Mouse (Mus musculus): ENCODE measurements around the gene Naip1. TPM values are rescaled to one million over a fixed set of nuclear protein-coding genes. Genes with fewer than 3 reads are reported as not detected.
"Not testable (repeated sequence)": the region's sequence is repeated elsewhere in the genome, so short reads cannot be mapped to it uniquely, and the experiment has no call there.

Naip1 gene
- total and polyA plus RNA-seq, 3 experiments: 0.05 to 0.09 TPM; not detected in 1

DNA sequence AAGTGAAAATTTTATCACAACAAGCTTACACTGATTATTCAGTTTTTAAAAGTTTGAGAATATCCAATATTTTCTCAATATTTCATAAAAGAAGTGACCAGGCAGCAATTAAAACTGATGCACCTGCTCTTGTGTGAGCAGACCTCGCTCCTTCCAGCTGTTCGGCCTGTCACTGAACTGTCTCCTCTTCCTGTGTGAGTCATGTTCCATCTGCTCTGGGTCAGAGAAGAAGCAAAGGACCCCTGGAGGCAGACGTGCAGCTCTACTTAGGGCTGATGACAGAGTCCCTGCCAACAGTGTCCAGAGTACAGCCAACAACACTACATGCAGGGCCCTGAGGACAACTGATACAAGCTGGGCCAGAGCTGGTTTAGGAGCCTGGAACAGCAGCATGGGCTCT, 12.6 kb downstream of the Naip1 start:
- intact Hi-C loops (cut with DNase I): no loop called here
- H3K79me2 ChIP-seq (replicated peaks; ENCODE audit: control insufficient read depth, insufficient read depth, low read length): no peaks in the 10 kb centered on the region
- H3K4me3 ChIP-seq: no peak overlapping the region
- WGBS: 19% methylated on average over 3 of the region's 3 CpGs
- TF ChIP-seq EP300 (IDR thresholded peaks at IDR 0.05; ENCODE audit: insufficient read depth, low read depth, low read length): no peak
- DNase-seq: no peak
- no peaks in the 10 kb centered on the region for H3K4me1 ChIP-seq (ENCODE audit: control insufficient read depth, insufficient read depth, low read length)
- no peaks in the 10 kb centered on the region for H3K36me3 ChIP-seq (ENCODE audit: control insufficient read depth, insufficient read depth, low read length)
- H3K9ac ChIP-seq (ENCODE audit: low read depth, low read length): no peak overlapping the region
- no peaks in the 10 kb centered on the region for H3K27me3 ChIP-seq (ENCODE audit: control insufficient read depth, insufficient read depth, low read length)
- no peak overlapping the region for H3K27ac ChIP-seq

DNA sequence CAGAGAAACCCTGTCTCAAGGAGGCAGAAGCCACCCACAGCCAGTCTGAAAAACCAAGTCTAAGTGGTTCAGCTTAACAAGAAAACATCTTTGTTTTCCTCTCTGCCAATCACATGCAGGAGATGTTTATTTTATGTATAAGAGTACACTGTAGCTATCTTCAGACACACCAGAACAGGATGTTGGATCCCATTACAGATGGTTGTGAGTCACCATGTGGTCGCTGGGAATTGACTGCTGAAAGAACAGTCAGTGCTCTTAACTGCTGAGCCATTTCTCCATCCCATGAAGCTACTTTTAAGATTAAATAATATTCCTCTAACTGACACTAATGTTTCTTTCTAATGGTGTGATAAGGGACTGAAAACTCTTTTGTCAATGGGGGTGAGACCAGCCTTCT, 14.0 kb downstream of the Naip1 start:
- Histone ChIP-seq H3K27ac (no peak overlapping the region), H3K36me3 (ENCODE audit: control insufficient read depth, insufficient read depth, low read length) (no peaks in the 10 kb centered on the region), H3K9ac (ENCODE audit: low read depth, low read length) (no peak overlapping the region), H3K27me3 (ENCODE audit: control insufficient read depth, insufficient read depth, low read length) (no peaks in the 10 kb centered on the region), H3K79me2 (replicated peaks; ENCODE audit: control insufficient read depth, insufficient read depth, low read length) (no peaks in the 10 kb centered on the region), H3K4me3 (no peak overlapping the region), H3K4me1 (ENCODE audit: control insufficient read depth, insufficient read depth, low read length) (no peaks in the 10 kb centered on the region)
- WGBS: 12% methylated on average over 1 of the region's 1 CpGs
- DNase-seq: no peak
- intact Hi-C loops (cut with DNase I): no loop called here
- no peak for TF ChIP-seq EP300 (IDR thresholded peaks at IDR 0.05; ENCODE audit: insufficient read depth, low read depth, low read length)
- no peak for TF ChIP-seq POLR2A (IDR thresholded peaks at IDR 0.05; ENCODE audit: insufficient read depth, low read depth, low read length)
- no peak for TF ChIP-seq CTCF (IDR thresholded peaks at IDR 0.05)

DNA sequence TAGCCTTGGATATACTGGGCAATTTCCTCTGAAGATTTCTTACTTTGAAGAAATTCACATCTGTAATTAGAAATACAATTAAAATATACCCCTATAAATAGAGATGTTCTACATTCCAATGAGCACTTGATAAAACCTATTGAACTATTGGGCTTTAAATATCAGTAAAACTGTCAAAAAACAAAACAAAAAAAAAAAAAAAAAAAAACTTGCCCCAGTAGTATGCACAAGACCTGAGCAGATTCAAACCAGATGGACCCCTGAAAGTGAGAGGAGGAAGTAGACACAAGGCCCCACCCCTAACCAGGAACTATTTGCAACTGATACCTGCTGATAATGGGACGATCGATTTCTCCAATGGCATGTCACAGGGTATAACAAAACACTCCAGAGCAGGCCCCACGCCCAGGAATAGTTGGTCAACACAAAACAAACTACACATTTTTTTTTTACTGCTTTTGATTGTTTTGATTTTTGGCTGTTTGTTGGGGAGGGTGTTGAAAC, 15.3 kb downstream of the Naip1 start:
- no peaks in the 10 kb centered on the region for H3K27me3 ChIP-seq (ENCODE audit: control insufficient read depth, insufficient read depth, low read length)
- H3K36me3 ChIP-seq (ENCODE audit: control insufficient read depth, insufficient read depth, low read length): no peaks in the 10 kb centered on the region
- no peaks in the 10 kb centered on the region for H3K79me2 ChIP-seq (replicated peaks; ENCODE audit: control insufficient read depth, insufficient read depth, low read length)
- H3K4me1 ChIP-seq (ENCODE audit: control insufficient read depth, insufficient read depth, low read length): no peaks in the 10 kb centered on the region
- H3K9ac ChIP-seq (ENCODE audit: low read depth, low read length): no peak overlapping the region
- TF ChIP-seq POLR2A (IDR thresholded peaks at IDR 0.05; ENCODE audit: insufficient read depth, low read depth, low read length) (no peak), EP300 (IDR thresholded peaks at IDR 0.05; ENCODE audit: insufficient read depth, low read depth, low read length) (no peak)
- intact Hi-C loops (cut with DNase I): no loop called here
- no peak for DNase-seq
- WGBS: 51% methylated on average over 3 of the region's 3 CpGs
- H3K4me3 ChIP-seq: no peak overlapping the region
- H3K27ac ChIP-seq: no peak overlapping the region

DNA sequence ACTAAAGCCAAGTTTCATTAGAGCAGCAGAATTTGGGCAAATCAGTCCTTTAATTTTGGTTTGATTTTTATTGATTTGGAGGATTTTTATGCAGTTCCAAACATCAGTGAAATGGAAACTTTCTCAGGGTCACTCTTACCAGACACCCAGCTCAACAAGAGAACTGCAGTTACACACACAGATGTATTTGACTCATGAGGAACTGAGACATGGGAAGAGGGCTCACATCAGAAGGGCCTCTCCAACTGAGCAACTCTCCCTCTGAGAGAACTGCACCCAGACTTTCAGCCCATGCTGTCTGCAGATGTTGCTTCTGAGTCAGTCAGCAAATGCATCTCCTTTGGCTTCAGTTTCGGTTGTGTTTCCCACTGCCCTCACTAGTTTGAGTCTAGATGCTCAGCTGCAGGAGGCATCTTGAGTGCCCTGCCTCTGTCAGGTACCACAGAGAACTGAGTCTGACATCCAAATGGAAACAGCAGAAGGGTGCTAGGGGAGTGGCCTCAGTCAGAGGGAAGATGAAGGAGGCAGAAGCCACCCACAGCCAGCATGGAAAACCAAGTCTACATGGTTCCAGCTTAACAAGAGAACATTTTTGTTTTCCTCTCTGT, 16.0 kb downstream of the Naip1 start:
- H3K27ac ChIP-seq; H3K36me3 ChIP-seq (ENCODE audit: control insufficient read depth, insufficient read depth, low read length); H3K27me3 ChIP-seq (ENCODE audit: control insufficient read depth, insufficient read depth, low read length); H3K4me3 ChIP-seq; H3K4me1 ChIP-seq (ENCODE audit: control insufficient read depth, insufficient read depth, low read length); H3K9ac ChIP-seq (ENCODE audit: low read depth, low read length); H3K79me2 ChIP-seq (replicated peaks; ENCODE audit: control insufficient read depth, insufficient read depth, low read length); DNase-seq; intact Hi-C loops (cut with DNase I): not testable (repeated sequence)
- 72% methylated on average over 1 of the region's 1 CpGs for WGBS

DNA sequence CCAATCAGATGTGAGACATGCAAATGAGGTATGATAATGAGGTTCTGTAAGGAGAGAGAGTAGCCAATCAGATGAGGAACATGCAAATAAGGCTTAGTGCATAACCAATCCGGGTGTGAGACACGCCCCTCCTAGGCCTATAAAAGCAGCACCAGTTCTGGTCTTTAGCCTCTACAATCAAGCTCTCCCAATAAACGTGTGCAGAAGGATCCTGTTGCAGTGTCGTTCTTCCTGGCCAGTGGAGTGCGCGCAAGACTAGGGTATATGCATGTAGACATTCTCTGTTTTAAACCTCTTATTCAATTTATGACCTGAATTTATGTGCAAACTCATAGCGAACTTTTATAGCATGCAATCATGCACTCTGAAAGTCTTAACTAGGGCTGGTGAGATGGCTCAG, 32.7 kb downstream of the Naip1 start:
- H3K27me3 ChIP-seq (ENCODE audit: control insufficient read depth, insufficient read depth, low read length); H3K79me2 ChIP-seq (replicated peaks; ENCODE audit: control insufficient read depth, insufficient read depth, low read length); H3K9ac ChIP-seq (ENCODE audit: low read depth, low read length); H3K27ac ChIP-seq; DNase-seq; H3K4me3 ChIP-seq; H3K4me1 ChIP-seq (ENCODE audit: control insufficient read depth, insufficient read depth, low read length); H3K36me3 ChIP-seq (ENCODE audit: control insufficient read depth, insufficient read depth, low read length); intact Hi-C loops (cut with DNase I): not testable (repeated sequence)
- WGBS: 82% methylated on average over 7 of the region's 7 CpGs

DNA sequence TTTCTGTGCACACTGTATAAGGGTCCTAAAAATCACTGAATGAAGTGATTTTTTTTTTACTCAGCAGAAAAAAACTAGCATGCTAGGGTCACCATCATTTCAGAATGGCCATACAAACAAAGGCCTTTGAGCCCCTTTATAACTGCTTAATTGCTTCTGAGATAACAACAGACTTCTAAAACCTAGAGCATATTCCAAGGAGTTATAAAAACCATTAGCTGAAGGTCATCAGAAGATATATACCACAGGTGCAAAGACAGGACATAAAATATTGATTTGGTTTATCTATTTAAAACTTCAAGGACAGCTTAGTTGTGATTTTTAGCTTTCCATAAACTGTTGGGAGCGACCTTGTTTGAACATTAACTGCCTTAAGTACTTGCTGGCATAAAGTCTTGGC, 38.2 kb downstream of the Naip1 start:
- no peak overlapping the region for H3K9ac ChIP-seq (ENCODE audit: low read depth, low read length)
- no peak for TF ChIP-seq CTCF (IDR thresholded peaks at IDR 0.05)
- H3K79me2 ChIP-seq (replicated peaks; ENCODE audit: control insufficient read depth, insufficient read depth, low read length): no peaks in the 10 kb centered on the region
- no peaks in the 10 kb centered on the region for H3K36me3 ChIP-seq (ENCODE audit: control insufficient read depth, insufficient read depth, low read length)
- intact Hi-C loops (cut with DNase I): no loop called here
- WGBS: 36% methylated on average over 1 of the region's 1 CpGs
- H3K4me3 ChIP-seq: no peak overlapping the region
- no peaks in the 10 kb centered on the region for H3K4me1 ChIP-seq (ENCODE audit: control insufficient read depth, insufficient read depth, low read length)
- no peaks in the 10 kb centered on the region for H3K27me3 ChIP-seq (ENCODE audit: control insufficient read depth, insufficient read depth, low read length)
- H3K27ac ChIP-seq: no peak overlapping the region
- DNase-seq: no peak

DNA sequence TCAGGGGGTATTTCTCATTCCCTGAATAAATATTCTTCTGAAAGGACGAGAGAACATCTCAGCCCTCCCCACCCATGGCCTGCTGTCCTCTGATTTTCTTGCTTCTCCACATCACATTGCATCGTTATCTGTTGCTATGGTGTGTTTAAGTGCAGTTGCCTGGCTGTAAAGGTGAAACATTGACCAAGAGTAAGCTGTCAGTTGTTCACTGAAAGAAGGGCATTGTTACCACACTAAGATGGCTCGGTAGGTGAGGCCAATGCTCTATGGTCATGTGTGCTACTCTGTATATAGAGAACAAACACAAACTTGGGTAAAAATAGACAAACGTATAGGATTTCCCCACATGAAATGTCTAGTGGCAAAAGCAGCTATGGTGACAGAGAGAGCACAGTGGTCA, 42.8 kb downstream of the Naip1 start:
- no peaks in the 10 kb centered on the region for H3K36me3 ChIP-seq (ENCODE audit: control insufficient read depth, insufficient read depth, low read length)
- no peak overlapping the region for H3K27ac ChIP-seq
- H3K79me2 ChIP-seq (replicated peaks; ENCODE audit: control insufficient read depth, insufficient read depth, low read length): no peaks in the 10 kb centered on the region
- H3K4me3 ChIP-seq: no peak overlapping the region
- H3K27me3 ChIP-seq (ENCODE audit: control insufficient read depth, insufficient read depth, low read length): no peaks in the 10 kb centered on the region
- intact Hi-C loops (cut with DNase I): loop anchor here (5.0 kb wide), 1 partner anchor 128 kb away; no protein-coding TSS in a partner anchor
- 69% methylated on average over 4 of the region's 4 CpGs for WGBS
- no peak overlapping the region for H3K9ac ChIP-seq (ENCODE audit: low read depth, low read length)
- no peak for DNase-seq
- H3K4me1 ChIP-seq (ENCODE audit: control insufficient read depth, insufficient read depth, low read length): no peaks in the 10 kb centered on the region
- TF ChIP-seq CTCF (IDR thresholded peaks at IDR 0.05) (no peak), POLR2A (IDR thresholded peaks at IDR 0.05; ENCODE audit: insufficient read depth, low read depth, low read length) (no peak), EP300 (IDR thresholded peaks at IDR 0.05; ENCODE audit: insufficient read depth, low read depth, low read length) (no peak)
